Mouse (Mus musculus) frontal cortex, adult (tissue): ENCODE results near the gene Tent5c.
A peak's percentile ranks its signal among the peaks of the same experiment; 100 is the strongest.
"Not testable (repeated sequence)": the region's sequence is repeated elsewhere in the genome, so short reads cannot be mapped to it uniquely, and the experiment has no call there.

ENCODE experiments used
- ATAC-seq: cut with Nextera tagmentation; 2 replicates; pipeline ENCODE4 v1.9.2; 2017; ENCODE audit warnings: mild to moderate bottlenecking, moderate library complexity, mixed read lengths; ENCODE audit not compliant: low TSS enrichment

Gene Tent5c

GRCm38 (mm10) chr3:100439088-100439487, 50.0 kb downstream of the Tent5c start:
- no peak for ATAC-seq

DNA sequence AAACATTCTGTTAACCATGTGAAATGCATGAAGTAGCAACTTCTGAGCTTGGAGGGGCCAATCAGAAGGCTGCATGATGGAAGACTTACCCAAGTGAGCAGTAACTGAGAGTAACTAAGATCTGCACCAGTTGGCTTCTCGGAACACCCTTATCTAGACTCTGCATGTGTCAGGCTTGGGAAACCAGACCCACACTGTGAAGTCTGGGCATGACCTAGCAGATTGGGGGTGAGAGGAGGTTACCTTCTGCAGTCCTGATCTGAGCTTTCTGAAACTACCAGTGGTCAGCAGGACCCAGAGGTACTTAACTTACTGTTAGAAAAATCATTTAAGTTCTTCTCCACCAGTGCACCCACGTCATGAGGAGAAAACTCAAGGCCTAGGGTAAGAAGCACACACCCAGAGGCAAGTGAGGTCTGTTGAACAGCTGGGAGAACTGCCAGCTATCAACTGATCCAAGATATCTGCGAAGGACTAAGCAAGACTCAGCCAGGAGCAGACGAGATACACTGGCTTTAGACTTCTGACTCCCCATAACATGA, 50.6 kb downstream of the Tent5c start:
- no peak for ATAC-seq

GRCm38 (mm10) chr3:100436756-100437155, 52.4 kb downstream of the Tent5c start:
- no peak for ATAC-seq

GRCm38 (mm10) chr3:100431705-100432104, 57.4 kb downstream of the Tent5c start:
- ATAC-seq: no peak

GRCm38 (mm10) chr3:100430731-100431130, 58.4 kb downstream of the Tent5c start:
- no peak for ATAC-seq

DNA sequence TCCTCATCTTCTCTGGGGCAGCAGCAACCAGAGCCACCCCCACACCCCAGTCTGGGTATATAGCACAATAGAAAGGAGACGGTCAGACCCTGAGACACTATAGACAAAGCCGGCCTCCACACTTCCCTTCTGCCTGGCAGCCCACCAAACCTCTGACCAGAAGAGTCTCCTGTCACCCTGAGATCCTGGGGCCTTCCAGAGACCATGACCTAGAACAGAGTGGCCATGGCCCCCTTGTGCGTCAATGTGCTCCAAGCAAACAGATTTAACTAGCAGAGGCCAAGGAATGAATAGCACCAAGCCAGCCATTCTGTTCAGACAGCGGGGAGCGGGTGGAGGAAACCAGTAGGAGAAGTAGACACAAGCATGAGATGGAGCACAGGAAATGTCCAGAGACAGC, 59.0 kb downstream of the Tent5c start:
- no peak for ATAC-seq

- no peak for ATAC-seq
Observed at GRCm38 (mm10) chr3:100429667-100430066, 59.5 kb downstream of the Tent5c start.

GRCm38 (mm10) chr3:100427548-100427947, 61.6 kb downstream of the Tent5c start:
- no peak for ATAC-seq

DNA sequence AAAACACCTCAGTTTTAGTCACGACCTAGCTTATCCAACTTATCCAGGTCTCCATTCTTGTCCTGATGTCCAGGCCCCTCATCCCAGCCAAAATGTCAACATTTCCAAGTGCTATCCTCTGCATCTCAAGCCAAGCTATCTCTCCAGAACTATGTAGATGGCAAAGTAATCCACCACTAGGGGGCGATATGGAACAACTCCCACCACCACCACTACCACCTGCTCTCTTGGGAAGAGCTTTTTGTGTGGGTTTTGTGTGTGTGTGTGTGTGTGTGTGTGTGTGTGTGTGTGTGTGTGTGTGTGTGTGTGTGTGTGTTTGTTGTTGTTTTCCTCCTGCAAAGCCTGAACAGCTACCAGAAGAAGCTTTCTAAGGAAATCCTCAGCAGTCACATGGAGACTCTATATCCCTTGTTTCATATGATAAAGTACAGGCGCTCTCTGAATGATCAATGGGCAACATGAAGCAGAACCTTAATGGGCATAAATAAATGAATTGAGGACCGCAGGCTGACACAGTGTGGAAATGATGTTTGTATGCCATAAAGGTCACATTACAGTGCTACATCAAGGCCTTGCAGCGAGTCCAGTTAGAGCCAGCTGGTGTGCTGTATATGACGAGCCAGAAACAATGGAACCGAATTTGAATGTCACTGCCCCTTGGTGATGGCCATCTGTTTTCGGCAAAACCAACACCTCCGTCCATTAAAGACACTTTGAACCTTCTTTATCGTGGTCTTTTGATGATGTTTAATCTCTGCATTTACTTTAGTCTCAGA, 66.5 kb downstream of the Tent5c start:
- ATAC-seq: no peak

- ATAC-seq: peak; percentile 83
Observed at GRCm38 (mm10) chr3:100421354-100421753, 67.8 kb downstream of the Tent5c start.

- ATAC-seq: no peak
Observed at GRCm38 (mm10) chr3:100420691-100421056, 68.5 kb downstream of the Tent5c start.

GRCm38 (mm10) chr3:100419962-100420690, 69.0 kb downstream of the Tent5c start:
- ATAC-seq: no peak

DNA sequence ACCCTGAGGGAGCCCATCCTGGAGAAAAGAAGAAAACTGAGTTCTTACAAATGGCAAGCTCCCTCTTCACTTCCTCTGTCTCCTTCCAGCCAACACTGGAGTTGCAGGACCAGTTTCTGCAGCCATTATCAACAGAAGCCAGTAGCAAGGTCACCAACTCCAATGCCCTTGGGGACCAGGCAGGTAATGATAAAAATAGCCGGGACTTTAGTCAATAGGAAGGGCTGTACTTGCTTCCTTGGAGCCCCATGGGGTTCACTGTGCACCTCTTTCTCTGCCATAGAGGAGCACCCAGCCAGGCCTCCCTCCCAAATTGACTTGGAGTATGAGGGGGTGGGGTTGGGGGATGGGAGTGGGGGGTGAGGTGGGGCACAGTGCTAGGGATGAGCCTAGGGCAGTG, 70.7 kb downstream of the Tent5c start:
- no peak for ATAC-seq

DNA sequence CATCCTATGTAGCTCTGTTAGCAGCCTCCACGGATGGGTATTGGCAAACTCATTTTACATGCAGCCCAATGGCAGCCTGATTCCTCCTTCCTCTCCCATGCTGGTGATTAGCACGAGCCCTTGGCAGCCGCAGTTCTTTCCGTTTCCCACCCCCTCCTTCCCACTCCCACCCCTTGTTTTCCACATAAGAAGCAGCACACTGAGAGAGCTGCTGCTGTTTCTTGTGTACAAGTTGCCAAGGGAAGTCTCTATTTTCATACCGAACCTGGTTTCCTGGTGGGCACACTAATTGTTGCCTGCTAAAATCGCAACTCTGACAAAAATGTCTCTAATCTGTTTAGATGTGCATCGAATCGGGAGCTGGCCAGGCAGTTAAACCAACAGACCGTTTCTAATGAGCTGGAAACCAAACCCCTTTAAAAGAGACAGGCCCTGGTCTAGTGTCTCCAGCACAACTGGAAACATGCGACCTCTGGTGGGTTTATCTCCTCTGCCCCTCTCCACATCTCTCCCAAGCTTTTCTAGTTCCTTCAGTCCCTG, 71.3 kb downstream of the Tent5c start:
- peak; percentile 21 for ATAC-seq

DNA sequence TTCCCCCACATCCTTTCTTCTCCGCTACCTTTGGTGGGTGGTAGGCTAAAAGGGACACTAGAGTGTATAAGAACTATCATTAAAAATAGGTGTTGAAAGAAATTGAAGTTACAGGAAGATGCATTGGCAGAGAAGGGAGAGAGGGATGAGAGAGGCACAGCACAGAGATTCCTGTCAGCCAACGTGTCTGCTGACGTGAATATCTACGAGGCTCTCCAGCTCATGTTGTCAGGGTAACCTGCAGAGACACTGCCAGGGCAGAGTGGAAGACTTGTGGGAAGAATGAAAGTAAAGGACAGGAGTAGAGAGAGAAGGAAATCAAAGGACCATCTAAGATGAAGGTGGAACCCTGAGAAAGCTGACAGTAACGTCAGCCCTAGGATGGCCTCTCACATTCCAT, 73.5 kb downstream of the Tent5c start:
- peak; percentile 14; the same call in 1 of the 2 replicates for ATAC-seq

DNA sequence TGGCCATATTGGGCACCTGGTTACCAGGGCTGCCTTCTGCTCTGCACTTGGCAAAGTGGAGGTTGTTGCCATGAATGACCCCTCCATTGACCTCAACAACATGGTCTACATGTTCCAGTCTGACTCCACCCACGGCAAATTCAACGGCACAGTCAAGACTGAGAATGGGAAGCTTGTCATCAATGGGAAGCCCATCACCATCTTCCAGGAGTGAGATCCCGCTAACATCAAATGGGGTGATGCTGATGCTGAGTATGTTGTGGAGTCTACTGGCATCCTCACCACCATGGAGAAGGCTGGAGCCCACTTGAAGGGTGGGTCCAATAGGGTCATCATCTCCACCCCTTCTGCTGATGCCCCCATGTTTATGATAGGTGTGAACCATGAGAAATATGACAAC, 75.5 kb downstream of the Tent5c start:
- not testable (repeated sequence) for ATAC-seq

DNA sequence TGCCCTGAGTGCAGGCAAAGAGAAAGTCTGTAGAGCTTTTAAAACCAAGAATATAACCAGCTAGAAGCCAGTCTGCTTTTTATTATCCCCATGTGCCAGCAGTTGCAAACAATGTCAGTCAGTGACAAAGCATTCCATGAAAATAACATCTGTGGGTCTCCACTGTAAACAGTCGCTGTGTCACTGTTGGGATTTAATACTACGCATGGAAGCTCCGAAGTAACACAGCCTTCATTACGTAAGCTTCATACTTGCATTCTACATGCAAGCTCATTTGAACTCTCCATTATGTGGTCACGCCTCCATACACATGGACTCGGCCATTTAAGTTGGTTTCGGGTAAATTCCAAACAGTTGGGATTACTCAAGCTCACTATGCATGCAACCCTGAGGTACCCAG, 77.2 kb downstream of the Tent5c start:
- ATAC-seq: no peak

DNA sequence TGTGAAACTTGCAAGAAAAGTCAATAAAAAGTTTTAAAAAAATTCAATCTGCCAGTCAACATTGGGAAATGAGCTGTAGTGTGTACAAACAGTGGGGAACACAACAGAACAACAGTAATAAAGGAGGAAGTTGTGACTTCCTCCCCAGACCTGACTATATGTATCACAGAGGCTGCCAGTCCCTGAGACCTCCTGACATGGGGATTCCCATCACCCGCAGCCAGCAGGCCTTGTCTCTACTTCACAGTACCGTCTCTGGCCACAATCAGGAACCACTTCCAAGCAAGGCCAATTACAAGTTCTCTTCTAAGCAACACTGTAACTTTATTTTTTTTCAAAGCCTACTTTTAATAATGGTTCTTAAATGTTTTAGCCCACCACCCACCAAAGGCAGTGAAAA, 79.8 kb downstream of the Tent5c start:
- ATAC-seq: no peak

- no peak for ATAC-seq
Observed at GRCm38 (mm10) chr3:100408351-100409043, 80.6 kb downstream of the Tent5c start.

GRCm38 (mm10) chr3:100402656-100403055, 86.5 kb downstream of the Tent5c start:
- peak; percentile 74 for ATAC-seq
